Mouse (Mus musculus) c-Kit-positive CD71-negative TER-119-negative erythroid progenitor cells, embryonic 14.5 days (primary cell): Measurements from ENCODE around the gene Idh3a.
"Not testable (repeated sequence)": the region's sequence is repeated elsewhere in the genome, so short reads cannot be mapped to it uniquely, and the experiment has no call there.

Experiments used
- DNase-seq: peaks from one replicate; pipeline ENCODE4 v3.0.0-alpha.2; 2013; ENCODE audit warnings: low read depth

Gene Idh3a

DNA sequence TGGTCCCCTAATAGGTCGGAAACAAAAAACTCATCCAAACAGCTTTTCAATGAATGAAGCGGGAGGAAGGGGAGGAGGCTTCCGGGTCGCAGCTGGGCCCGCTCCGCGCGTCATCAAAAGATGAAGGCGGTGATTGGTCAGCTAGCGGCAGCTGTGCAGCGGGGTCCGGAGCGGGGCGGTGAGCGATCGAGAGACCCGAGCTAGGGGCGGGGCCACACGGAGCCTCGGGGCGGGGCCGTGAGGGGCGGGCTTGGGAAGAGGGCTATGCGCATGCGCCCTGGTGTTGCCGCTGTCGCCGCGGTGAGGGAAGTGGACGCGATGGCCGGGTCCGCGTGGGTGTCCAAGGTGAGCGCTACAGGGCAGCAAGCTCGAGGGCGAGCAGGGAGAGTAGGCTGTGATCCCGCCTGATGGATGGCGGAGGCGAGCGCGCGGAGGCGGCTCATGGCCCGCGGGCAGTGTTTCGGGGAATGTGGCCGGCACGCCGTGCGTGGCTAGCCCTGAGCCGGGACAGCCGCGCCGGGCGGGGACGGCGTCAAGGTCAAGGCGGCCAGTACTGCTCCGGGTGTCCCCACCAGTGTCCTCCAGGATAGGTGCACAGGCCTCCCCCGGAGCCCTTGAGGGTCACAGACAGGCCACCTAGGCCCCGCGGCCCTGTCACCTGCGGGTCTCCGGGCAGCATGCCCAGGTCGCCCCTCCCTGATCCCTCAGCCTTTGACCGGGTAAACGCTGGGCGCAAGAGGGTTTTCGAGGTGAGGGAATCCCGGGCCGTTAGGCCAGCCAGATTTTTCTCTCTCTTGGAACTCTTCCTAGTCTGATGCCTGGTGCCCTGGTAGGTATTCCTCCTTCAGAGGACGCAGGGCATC is at the start of gene Idh3a:
TSS of gene Idh3a (plus strand) at position 136 of the 863 bp plus-strand sequence.
- peak; percentile 92 for DNase-seq

DNA sequence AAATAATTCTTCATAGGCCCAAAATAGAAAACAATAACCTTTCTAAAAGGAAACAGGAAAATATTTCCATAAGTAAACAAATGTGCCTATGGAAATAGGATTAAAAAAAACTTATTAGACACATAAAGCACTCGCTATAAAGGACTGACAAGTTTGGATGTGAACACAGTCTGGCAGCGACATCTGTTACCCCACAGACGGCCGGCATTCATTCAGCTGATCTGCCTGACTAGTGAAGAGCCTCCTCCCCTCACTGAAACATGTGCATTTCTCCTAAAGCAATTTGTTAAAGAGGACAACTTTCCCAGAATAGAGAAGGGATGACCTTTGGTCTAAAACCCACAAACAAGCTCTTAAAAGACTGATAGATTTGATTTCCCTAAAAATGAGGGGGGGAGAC is 49.1 kb upstream of the Idh3a start:
- no peak for DNase-seq

DNA sequence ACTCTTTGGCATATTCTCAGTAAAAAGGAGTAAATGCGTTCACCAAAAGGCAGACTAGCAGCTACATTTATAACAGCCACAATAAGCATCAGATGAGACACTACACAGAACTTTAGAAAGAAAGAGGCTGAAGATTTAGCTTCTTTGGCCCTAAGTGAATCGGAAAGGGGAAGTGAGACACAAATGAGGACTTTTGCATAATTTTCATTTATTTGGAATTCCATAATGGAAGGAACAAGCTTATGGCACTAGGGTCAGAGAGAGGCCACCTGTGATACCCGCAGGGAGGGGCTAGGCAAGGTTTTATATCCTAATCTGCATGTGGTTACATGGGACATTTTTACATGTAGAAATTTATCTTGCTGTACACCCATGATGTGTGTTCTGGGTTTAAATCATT is 48.7 kb upstream of the Idh3a start:
- no peak for DNase-seq

DNA sequence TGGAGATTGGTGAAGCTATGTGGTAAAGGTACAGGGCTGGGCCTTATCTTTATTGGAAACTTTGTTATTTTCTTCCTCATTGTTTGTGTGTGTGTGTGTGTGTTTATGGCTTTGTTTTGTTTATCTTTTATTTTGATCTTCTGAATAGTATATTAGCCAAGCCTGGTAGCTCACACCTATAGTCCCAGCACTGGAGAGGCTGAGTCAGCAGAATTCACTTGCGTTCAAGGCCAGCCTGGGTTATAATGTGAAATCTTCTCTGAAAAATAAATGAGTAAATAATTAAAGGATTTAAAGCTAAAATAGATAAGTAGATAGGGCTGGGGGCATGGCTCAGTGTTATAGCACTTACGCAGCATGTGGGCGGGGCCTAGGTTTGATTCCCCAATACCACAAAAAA is 47.9 kb upstream of the Idh3a start:
- no peak for DNase-seq

DNA sequence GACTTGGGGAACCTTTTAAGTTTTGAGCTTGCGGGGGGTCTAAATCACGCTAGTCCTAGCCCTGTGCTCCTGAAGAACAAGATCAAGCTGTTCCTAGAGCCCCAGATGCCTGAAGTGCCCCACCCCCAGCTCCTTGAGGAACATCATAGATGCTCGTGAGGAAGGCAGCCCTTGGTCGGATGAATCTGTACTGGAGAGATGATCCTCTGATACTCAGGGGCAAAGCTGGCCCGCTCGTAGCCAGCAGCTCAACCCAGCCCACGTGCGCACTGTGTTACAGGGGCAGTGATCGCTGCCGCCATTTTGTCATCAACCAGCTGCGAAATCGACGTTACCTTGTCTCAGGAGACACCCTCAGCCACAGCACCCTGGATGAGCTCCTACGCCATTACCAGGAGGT is 47.5 kb upstream of the Idh3a start, which contains the start of gene Sh2d7:
TSS of gene Sh2d7 (plus strand) at position 301 of the 400 bp plus-strand sequence.
- no peak for DNase-seq

DNA sequence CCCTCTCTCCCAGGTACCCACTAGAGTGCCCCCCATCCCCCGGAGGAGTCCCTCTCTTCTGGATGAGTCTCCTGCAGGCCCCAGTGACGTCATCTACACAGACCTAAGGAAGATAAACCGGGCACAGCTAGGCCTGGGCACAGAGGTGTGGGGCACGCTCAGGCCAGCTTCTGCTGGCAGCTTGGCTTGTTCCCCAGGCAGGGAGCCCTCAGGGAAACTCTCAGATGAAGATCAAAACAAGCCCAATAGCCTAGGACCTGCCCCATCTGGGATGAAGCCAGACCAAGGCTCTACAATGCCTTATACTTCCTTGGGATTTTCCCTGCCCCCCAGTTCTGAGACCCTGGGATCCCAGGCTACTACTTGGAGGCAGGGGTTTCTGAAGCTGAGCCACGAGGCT is 45.3 kb upstream of the Idh3a start:
- DNase-seq, result no peak

DNA sequence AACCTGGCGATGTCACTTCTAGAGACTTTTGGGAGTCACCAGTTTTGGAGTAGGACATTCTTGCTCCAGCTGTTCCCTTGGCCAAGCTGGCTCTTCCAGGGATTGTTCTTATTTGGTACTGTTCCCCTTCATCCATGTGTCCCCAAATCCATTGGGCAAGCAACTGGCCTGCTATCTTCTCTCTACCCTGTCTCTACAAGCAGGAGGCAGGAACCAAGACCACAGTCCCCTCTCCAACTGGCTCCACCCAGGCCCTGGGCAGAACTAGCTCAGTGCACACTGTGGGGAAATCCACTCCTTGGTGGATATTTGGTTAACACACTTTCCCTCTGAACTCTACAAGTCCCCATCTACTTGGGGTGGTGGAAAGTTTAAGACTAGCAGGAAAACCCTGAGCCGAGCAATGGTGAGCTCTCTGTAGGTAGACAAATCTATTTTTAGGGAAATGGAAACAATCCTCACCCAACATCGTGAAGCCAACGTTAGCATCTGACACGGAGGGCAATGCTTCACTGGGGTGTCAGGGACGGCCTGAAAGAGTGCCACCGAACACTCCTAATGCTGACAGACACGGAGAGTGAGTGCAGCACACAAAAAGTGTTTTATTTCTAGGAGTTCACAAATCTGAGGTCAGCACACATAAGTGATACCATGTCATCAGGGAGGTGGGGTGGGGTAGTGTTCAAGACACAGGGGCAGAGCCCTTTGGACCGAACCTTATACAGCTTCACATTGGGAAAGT is 41.8 kb upstream of the Idh3a start:
- DNase-seq, result no peak

DNA sequence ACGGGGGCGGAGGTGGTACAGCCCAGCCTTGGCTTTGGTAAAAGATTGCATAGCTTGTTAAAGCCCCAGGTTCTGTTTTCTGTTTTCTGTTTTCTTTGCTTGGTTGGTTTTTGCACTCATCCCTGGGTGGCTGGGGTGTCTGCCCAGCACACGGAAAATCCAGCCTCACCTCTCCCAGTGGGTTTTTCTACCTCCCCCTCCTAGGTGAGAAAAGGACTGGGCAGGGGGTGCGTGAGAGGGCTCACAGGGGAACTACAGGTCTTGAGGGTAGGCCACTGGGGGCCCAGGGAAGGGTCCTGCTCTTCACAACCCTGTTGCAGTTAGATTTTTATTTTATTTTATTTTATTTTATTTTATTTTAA is 41.2 kb upstream of the Idh3a start:
- DNase-seq, result no peak

DNA sequence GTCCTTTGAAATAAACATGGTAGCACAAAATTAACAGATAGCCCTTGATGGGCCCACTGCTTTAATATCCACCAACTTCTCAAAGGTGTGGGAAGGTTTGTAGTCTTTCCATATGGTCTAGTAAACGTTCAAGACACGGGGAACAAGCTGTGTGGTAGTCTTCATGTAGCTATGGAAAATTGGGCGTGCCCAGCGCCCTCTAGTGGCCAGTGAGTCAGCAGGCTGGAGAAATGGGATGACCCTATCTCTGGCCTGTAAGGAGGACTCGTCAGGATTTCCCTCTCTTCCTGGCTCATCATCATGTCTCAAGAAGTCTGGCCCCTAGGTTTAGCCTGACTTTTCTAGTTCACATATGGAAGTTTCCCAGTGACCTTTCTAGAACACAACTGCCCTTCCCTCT is 38.6 kb upstream of the Idh3a start:
- peak; percentile 47 for DNase-seq

DNA sequence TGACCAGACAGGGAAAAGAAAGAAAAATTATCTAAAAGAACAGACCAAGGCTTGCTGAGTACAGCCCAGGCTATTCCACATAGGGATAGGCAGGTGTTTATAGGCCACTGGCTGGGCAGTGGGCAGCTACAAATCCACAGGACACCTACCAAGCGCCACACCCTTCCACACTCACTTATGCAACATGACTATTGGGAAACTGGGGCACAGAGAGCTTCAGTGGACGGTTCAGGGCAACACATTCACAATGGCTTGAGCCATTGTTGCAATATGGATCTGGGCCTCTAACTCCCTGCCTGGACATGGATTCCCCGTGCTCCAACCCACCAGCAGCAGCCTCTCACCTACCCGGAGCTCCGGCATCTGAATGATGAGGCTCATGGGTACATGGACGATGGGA is 36.7 kb upstream of the Idh3a start:
- DNase-seq, result no peak

DNA sequence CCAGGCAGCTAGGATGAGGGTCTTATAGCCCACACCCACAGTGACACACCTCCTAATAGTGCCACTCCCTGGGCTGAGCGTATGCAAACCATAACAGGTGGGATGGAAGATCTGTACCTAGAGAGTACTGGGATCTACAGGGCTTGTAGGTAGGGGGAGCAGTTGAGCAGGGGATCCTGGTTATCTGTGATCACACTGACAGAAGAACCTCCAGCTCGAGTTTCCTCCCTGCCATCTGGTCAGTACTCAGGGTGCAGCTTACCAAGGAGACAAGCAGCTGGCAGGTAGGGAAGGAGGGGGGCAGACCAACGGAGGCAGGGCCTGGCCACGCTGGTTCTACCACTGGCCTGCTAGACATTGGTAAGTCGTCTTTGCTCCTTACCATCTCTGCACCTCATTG is 33.7 kb upstream of the Idh3a start:
- no peak for DNase-seq

DNA sequence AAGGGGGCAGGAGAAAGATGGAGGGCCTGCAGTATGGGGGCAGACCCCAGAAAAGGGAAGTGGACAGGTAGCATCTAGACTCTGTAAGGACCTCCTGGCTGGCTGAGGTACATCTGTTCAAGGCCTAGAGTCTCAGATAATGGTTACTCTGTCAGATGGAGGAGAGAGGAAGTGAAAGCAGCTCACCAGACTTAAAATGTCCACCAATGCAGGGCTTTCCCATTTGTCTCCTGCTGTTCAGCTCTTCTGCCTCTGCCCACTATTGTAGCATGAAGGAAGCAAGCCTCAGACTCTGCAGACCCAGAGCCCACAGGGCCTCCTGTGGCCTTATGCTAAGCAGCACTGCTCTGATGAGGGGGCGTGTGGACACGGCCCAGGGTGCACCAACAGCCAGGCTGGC is 31.1 kb upstream of the Idh3a start:
- no peak for DNase-seq

DNA sequence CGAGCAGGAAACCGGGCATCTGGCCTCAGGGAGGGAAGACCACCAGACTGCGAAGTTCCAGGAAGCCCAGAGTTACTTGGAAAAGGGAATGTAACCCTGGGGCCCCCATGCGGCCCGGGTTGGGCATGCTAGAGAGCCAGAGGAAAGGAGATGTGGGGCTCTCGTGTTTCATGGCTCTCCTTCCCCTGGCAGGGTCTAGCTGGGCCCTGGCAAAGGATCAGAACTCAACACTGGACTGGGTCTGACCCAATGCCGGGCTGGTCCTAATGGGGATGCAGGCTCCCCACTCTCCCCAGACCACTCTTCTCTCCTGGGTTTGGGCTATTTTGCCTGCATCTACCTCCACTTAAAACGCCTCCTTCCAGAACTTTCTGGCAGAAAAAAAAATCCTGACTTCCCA is 27.4 kb upstream of the Idh3a start:
- no peak for DNase-seq

DNA sequence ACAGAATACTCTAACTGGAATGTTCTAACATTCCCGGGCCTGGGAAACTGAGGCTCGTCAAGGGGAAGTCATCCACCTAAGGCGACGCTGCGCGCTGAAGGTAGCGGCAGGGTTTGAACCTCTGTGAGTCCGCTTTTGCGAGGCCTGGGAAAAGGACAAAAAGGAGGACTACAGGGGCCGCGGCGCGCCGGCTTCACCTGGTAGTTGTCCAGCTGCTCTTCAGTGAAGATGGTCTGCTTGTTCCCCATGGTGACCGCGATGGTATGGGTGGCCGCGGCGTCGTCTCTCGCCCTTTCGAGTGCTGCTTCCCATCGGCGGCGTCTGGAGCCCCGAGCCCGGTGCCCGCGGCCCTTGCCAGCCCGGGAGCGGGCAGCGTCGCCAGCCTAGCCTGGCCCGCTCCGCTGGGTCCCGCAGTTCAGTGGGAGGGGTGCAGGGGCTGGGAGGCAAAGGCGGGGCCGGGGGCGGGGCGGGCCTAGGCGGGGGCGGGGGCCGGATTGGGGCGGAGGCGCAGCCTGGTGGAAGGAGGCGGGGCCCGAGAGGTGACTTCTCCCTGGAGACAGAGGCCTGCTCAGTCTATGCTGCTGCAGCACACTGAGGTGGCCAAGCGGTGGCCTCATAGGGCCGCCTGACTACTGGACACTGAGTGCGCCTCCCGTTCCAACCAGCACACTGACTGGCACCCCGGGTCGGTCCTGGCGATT is 26.2 kb upstream of the Idh3a start, which contains the start of gene Cib2:
TSS of gene Cib2 (minus strand) at position 448 of the 701 bp plus-strand sequence.
- DNase-seq, result peak; percentile 49

DNA sequence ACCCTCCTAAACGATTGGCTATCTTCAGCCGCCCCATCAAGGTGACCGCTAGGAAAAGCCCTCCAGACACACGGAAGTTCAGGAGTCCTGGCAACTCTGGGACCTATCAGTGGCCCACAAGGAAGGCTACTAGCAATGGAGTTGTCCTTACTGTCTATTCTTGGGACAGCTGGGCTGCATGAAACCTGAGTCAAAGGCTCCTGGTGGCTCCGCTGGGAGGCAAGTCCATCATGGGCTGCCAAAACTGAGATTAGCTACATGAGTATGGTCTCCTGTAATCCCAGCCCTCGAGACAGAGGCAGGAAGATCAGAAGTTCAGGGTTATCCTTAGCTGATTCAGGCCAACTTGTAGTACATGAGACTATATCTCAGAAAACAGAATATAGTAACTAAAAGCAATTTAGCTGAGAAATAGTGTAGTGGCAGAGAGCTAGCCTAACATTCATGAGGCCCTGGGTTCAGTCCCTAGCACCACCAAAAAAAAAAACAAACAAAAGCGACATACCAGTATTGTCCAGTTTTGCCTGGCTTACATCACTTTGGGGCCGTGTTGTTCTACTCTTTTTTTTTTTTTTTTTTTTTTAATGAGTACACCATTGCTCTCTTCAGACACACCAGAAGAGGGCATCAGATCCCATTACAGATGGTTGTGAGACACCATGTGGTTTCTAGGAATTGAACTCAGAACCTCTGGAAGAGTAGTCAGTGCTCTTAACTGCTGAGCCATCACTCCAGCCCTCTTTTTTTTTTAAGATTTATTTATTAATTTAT is 25.1 kb upstream of the Idh3a start:
- DNase-seq, result no peak

DNA sequence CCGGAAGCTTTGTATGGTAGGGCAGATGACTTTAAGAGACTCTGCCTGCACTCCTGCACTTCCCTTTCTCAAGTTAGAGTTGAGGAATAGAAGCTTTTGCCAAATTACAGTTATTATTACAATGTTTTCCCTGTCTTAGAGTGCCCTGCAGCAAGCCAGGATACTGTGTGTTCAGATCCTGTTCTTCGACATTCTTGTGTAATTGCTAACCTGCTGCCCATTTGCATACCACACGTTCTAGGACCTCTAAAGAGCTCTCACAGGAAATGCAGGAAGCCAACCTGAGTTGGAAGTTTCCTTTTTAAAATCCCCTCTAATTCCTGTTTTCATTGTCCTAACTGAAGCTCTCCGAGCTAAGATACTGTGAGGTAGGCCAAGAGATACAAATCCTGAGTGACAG is 19.2 kb upstream of the Idh3a start:
- DNase-seq, result no peak

DNA sequence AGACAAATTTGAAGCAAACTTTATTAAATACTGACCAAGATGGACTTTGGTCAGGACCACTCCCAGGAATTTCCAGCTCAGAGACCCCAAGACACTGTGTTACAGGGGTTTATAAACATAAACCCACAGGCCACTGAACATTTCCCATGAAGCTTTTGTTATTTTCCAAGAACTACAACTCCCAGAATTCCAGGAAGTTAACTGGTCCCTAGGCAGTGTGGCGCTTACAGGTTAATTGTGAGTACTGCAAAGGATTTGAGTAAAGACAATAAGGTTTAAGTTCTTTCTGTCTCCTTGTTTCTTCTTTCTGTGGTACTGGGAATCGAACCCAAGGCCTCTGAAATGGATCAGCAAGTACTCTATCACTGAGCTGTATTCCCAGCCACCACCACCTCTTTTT is 17.4 kb upstream of the Idh3a start:
- no peak for DNase-seq

DNA sequence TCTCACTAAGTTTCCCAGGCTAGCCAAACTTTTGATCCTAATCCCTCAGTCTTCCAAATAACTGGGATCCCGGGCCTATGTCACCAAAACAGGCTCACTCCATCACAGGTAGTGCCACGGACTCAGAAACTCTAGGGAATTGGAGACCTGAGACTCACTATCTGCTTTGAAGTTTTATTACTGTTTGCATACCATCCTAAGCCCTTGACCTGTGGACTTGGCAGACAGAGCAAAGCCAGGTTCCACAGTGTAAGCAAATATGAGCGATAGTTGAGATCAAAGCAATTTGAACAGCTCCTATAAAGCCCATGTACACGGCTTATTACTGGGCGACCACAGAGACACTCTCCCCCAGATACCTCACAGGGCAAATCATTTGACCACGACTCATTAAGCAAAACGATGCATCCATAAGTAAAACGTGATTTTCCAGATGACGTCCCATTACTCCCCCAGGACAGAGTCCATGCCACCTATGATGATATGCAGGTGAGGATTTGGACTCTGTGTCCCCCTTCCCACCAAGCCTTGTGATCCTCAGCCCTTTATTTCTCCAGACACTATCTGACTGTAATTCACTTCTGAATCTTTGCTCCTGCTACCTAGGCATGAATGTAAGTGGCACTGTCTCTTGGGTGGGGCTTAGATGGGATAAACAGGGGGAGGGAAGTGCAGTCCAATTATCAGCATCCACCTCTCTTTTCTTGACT is 14.8 kb upstream of the Idh3a start:
- DNase-seq, result no peak

DNA sequence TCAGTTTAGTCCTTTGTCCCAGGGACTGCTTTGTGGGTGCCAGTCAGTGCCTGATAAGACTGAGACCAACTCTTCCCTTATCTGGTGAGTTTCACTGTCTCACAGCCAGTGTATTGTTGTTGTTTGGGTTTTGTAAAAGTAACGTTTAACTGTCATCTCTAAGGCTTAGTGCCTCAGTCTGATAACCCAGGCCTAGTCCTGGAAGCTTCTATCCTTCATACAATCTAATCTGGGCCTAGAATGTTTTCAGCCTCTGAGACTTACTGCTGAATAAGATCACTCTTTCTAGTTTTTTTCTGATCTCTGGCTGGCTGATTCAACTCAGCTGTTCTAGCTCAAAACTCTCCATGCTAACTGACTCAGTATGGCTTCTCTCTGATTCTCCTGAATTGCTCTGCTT is 2.4 kb upstream of the Idh3a start:
- no peak for DNase-seq

DNA sequence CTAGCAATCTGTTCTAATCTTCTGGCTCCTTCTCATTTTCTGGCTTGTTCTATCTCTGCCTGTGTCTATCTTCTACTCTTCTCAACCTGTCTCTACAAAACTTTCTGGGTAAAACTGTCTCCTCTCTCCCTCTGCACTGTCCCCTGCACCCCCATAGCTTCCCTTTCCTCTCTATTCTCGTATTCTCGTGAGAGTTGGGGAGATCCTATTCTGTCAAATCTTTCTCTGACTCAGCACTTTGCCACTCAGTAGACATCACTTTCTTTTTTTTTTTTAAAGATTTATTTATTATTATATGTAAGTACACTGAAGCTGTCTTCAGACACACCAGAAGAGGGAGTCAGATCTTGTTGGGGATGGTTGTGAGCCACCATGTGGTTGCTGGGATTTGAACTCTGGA is 2.0 kb upstream of the Idh3a start:
- not testable (repeated sequence) for DNase-seq

DNA sequence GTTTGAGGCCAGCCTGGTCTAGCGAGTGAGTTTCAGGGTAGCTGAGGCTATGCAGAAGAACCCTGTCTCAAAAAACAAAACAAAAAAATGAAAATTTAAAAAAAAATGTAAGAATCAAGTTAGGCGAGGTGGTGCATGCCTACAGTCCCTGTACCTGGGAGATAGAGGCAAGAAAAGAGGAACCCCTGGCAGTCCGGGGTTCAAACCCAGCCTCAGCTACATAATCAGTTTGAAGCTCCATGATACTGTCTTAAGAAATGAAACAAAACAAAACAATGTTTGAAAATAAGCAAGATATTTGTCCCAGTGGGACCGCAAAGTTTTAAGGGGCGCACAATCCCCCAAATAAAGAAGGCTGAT is 315 bp upstream of the Idh3a start:
- DNase-seq, result no peak
